Mouse (Mus musculus) lung, postnatal 0 days (tissue): ENCODE results near the gene Rtn4. TPM values are rescaled to one million over a fixed set of nuclear protein-coding genes. Genes with fewer than 3 reads are reported as not detected.
A peak's percentile ranks its signal among the peaks of the same experiment; 100 is the strongest.

ENCODE experiments used
- ATAC-seq: fragments of 200-750 bp; cut with Nextera tagmentation; 2 replicates; pipeline ENCODE4 v1.8.0; 2017; ENCODE audit warnings: moderate library complexity
- DNase-seq: peaks from one replicate; pipeline ENCODE4 v3.0.0-alpha.2; 2016; ENCODE audit warnings: low spot score
- H3K27ac ChIP-seq: fragments of 300-500 bp; sonication (generic); 2 replicates; pipeline ENCODE4 v1.5.1; 2014; ENCODE audit warnings: antibody characterized with exemption, mild to moderate bottlenecking, low read length, mixed read lengths
- H3K27me3 ChIP-seq: fragments of 300-500 bp; sonication (generic); replicated peaks from 2 replicates; pipeline ENCODE4 v1.6.1; 2014; ENCODE audit warnings: low read length, mixed read lengths; ENCODE audit not compliant: insufficient read depth
- H3K36me3 ChIP-seq: fragments of 300-500 bp; sonication (generic); 2 replicates; pipeline ENCODE4 v1.6.1; 2014; ENCODE audit warnings: low read length, mixed read lengths; ENCODE audit not compliant: insufficient read depth
- H3K4me1 ChIP-seq: fragments of 300-500 bp; sonication (generic); 2 replicates; pipeline ENCODE4 v1.6.1; 2014; ENCODE audit warnings: antibody characterized with exemption, low read depth, low read length, mixed read lengths; ENCODE audit not compliant: insufficient read depth
- H3K4me2 ChIP-seq: fragments of 300-500 bp; sonication (generic); replicated peaks from 2 replicates; pipeline ENCODE4 v1.6.1; 2014; ENCODE audit warnings: low read depth, mild to moderate bottlenecking, low read length, moderate library complexity, mixed read lengths
- H3K4me3 ChIP-seq: fragments of 300-500 bp; sonication (generic); 2 replicates; pipeline ENCODE4 v1.5.1; 2014; ENCODE audit warnings: low read depth, low read length
- H3K9ac ChIP-seq: fragments of 300-500 bp; sonication (generic); replicated peaks from 2 replicates; pipeline ENCODE4 v1.6.1; 2014; ENCODE audit warnings: low read depth, mild to moderate bottlenecking
- H3K9me3 ChIP-seq: fragments of 300-500 bp; sonication (generic); 2 replicates; pipeline ENCODE4 v1.6.1; 2016; ENCODE audit warnings: low read length, mixed read lengths
- CTCF ChIP-seq: IDR thresholded peaks from 2 replicates; pipeline ENCODE4 v1.5.1; 2016; ENCODE audit warnings: antibody characterized with exemption, mild to moderate bottlenecking
- EP300 ChIP-seq: IDR thresholded peaks from 2 replicates; pipeline ENCODE4 v1.6.1; 2016; ENCODE audit warnings: antibody characterized with exemption, mild to moderate bottlenecking, control low read depth
- WGBS: fragments of 180-500 bp; shearing (Covaris S2); extraction: QIAGEN DNeasy Blood & Tissue Kit; methylation state at CpG from one replicate; pipeline ENCODE4 v1.1.7; 2014; 5-methylcytosine and 5-hydroxymethylcytosine counted together
- polyA plus RNA-seq: library from polyadenylated mRNA; unstranded; fragments of >200 nt; fragmentation: Nextera tagmentation; extraction: Ambion mirVana; gene quantifications from 2 replicates; pipeline ENCODE4 v1.2.1, GENCODE M21; 2015

Gene Rtn4
- polyA plus RNA-seq, 1 experiment from 2014 or later = 57.6 TPM

DNA sequence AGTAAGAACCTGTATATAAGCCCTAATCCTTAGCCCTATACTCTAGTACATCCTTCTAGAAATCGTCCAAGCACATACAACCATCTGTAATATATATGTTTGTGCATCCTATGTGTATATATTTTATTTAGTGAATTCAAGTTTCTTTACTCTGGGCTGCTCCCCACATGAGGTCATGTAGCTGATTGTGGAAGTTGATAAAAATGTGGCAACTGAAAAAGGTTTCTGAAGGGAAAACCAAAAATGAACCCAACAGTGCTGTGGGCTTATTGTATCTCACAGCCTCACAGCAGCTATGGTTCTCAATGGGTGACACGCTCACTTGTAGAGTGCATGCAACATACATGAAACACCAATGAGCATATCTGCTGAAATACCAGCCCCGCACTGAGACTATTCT is 25.1 kb upstream of the Rtn4 start:
- no peak overlapping the region for H3K27ac ChIP-seq
- ATAC-seq = no peak
- H3K4me3 ChIP-seq = no peak overlapping the region
- no peaks in the 10 kb centered on the region for H3K4me1 ChIP-seq
- TF ChIP-seq CTCF (no peak), EP300 (no peak)
- WGBS = 91% methylated on average over 3 of the region's 3 CpGs
- no peaks in the 10 kb centered on the region for H3K9me3 ChIP-seq
- H3K9ac ChIP-seq = no peak overlapping the region
- no peak overlapping the region for H3K4me2 ChIP-seq
- no peaks in the 10 kb centered on the region for H3K27me3 ChIP-seq
- no peaks in the 10 kb centered on the region for H3K36me3 ChIP-seq
- DNase-seq = no peak

DNA sequence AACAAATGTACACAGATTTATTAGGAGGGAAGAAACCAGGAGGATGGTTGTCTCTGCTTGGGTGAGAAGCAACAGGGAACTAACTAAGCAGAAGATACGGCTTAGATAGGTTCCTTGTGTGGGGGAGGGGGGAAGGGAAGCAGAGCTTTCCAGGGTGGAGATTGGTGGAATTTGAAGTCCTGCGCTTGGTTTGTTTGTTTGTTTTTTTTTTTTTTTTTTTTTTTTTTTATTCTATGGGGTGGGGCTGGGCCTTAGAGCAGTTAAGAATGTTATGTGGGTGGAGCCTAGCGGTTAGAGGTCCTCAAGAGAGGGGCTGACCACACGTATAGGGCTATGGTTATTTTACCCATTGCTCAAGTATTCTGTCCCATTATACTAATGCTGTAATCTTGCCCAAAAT is 23.0 kb upstream of the Rtn4 start:
- DNase-seq (no peak), ATAC-seq (no peak)
- Histone ChIP-seq H3K27me3 (no peaks in the 10 kb centered on the region), H3K4me2 (no peak overlapping the region), H3K9ac (no peak overlapping the region), H3K4me3 (no peak overlapping the region), H3K4me1 (no peaks in the 10 kb centered on the region), H3K27ac (no peak overlapping the region), H3K36me3 (no peaks in the 10 kb centered on the region), H3K9me3 (no peaks in the 10 kb centered on the region)
- TF ChIP-seq CTCF = no peak
- TF ChIP-seq EP300 = no peak
- 62% methylated on average over 4 of the region's 4 CpGs for WGBS

- TF ChIP-seq CTCF = no peak
- TF ChIP-seq EP300 = no peak
- ATAC-seq = no peak
- no peaks in the 10 kb centered on the region for H3K4me1 ChIP-seq
- H3K4me3 ChIP-seq = no peak overlapping the region
- no peak overlapping the region for H3K4me2 ChIP-seq
- no peak overlapping the region for H3K9ac ChIP-seq
- H3K9me3 ChIP-seq = no peaks in the 10 kb centered on the region
- H3K27me3 ChIP-seq = no peaks in the 10 kb centered on the region
- 73% methylated on average over 2 of the region's 2 CpGs for WGBS
- no peak overlapping the region for H3K27ac ChIP-seq
- no peaks in the 10 kb centered on the region for H3K36me3 ChIP-seq
- DNase-seq = no peak
Measured at GRCm38 (mm10) chr11:29673359-29673758, 19.4 kb upstream of the Rtn4 start.

DNA sequence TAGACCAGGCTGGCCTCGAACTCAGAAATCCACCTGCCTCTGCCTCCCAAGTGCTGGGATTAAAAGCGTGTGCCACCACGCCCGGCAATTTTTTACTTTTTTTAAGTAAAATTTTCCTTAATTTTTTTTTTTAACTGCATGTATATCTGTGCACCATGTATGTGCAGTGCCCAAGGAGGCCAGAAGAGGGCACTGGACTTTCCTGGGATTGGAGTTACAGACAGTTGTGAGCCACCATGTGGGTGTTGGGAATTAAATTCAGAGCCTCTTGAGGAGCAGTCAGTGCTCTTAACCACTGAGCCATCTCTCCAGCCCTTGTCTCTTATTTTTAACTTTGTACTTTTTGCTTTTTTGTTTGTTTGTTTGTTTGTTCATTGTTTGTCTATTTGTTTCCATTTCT is 16.0 kb upstream of the Rtn4 start:
- no peak overlapping the region for H3K27ac ChIP-seq
- H3K4me2 ChIP-seq = no peak overlapping the region
- TF ChIP-seq EP300 (no peak), CTCF (peak; percentile 39; the same call in 1 of the 2 replicates)
- WGBS = 96% methylated on average over 4 of the region's 4 CpGs
- no peaks in the 10 kb centered on the region for H3K27me3 ChIP-seq
- H3K9me3 ChIP-seq = no peaks in the 10 kb centered on the region
- H3K4me3 ChIP-seq = no peak overlapping the region
- H3K9ac ChIP-seq = no peak overlapping the region
- H3K4me1 ChIP-seq = no peaks in the 10 kb centered on the region
- ATAC-seq = no peak
- no peaks in the 10 kb centered on the region for H3K36me3 ChIP-seq
- no peak for DNase-seq

DNA sequence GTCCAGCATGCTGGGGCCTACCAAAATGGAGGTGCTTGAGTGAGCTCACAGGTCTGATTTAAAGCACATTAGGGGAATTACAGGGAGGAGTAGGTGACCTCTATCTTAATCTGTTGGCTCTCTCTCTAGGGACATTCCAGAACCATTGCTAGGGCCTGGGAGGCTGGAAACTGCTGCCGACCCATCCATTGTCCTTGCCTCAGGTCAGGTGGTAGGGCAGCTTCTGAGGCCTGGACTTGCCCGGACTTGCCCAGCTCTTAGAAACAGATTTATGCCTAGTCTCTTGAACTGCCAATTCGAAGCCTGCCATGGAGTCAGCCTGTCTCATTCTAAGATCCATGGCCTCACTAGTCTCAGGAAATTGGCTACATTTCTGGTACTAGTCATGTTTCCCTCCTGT is 12.8 kb upstream of the Rtn4 start:
- ATAC-seq (no peak), DNase-seq (no peak)
- H3K27ac ChIP-seq = no peak overlapping the region
- H3K9me3 ChIP-seq = no peaks in the 10 kb centered on the region
- no peak overlapping the region for H3K4me3 ChIP-seq
- H3K36me3 ChIP-seq = no peaks in the 10 kb centered on the region
- no peaks in the 10 kb centered on the region for H3K27me3 ChIP-seq
- no peak overlapping the region for H3K4me2 ChIP-seq
- no peak overlapping the region for H3K9ac ChIP-seq
- TF ChIP-seq CTCF (no peak), EP300 (no peak)
- WGBS = 74% methylated on average over 3 of the region's 3 CpGs
- no peaks in the 10 kb centered on the region for H3K4me1 ChIP-seq

- Histone ChIP-seq H3K4me1 (no peaks in the 10 kb centered on the region), H3K27me3 (no peaks in the 10 kb centered on the region), H3K4me3 (no peak overlapping the region), H3K9me3 (no peaks in the 10 kb centered on the region), H3K36me3 (no peaks in the 10 kb centered on the region), H3K4me2 (no peak overlapping the region), H3K9ac (no peak overlapping the region), H3K27ac (no peak overlapping the region)
- WGBS = 70% methylated on average over 3 of the region's 3 CpGs
- DNase-seq = no peak
- TF ChIP-seq CTCF (no peak), EP300 (no peak)
- ATAC-seq = no peak
Measured at GRCm38 (mm10) chr11:29680771-29681170, 12.0 kb upstream of the Rtn4 start.

GRCm38 (mm10) chr11:29684272-29684671 is 8.5 kb upstream of the Rtn4 start:
- no peak overlapping the region for H3K27ac ChIP-seq
- H3K4me1 ChIP-seq = no peaks in the 10 kb centered on the region
- no peak overlapping the region for H3K4me3 ChIP-seq
- 82% methylated on average over 2 of the region's 2 CpGs for WGBS
- no peaks in the 10 kb centered on the region for H3K9me3 ChIP-seq
- H3K9ac ChIP-seq = no peak overlapping the region
- DNase-seq (no peak), ATAC-seq (no peak)
- H3K27me3 ChIP-seq = no peaks in the 10 kb centered on the region
- H3K36me3 ChIP-seq = no peaks in the 10 kb centered on the region
- H3K4me2 ChIP-seq = no peak overlapping the region
- no peak for TF ChIP-seq CTCF
- no peak for TF ChIP-seq EP300
